In the genomic region with DNA sequence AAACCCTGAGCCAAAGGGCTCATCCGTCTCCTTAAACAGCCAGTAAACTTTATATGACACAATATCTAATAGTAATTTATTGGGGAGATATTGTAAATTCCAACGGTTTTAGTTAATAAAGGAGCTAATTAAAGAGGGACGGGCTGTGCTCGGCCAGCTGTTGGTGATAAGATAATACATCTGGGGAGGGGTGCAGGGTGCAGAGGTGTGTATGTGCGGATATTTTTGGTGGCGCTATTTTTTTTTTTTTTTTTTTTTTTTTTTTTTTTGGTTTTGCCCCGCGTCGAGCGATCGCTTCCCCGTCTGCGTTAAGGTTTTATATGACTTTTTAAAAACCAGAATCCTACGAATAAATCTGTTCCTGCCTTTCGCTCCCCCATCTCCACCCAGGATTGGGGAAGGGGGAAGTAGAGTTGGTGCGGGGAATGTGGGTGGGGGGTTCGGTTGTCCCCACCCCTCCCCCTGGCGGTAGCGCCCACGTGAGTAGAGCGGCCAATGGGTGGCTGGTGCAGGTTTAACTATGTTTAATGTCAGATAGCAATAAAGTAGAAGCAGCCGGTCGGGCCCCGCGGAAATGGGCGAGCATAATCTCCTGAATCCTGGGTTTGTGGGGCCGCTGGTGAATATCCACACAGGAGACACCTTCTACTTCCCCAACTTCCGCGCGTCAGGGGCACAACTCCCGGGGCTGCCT, we compare ENCODE assay signal across 20 mouse cellular contexts. TPM values are rescaled to one million over a fixed set of nuclear protein-coding genes. Genes with fewer than 3 reads are reported as not detected.
DNase-seq lines count a peak whose midpoint lies in the region; ATAC-seq and TF ChIP-seq lines count a peak whose summit lies in the region.
"Had no signal": no experiment of that assay in that cellular context is flagged by ENCODE, and none has a peak within 500 bp of the region (broad histone marks: within the 10 kb centered on the region; RNA-seq: fewer than 3 reads in every experiment).

Hoxc12 (plus strand) TSS at position 479 of the 694 bp plus-strand sequence.

- H3K9me3 ChIP-seq in heart, embryonic 13.5 days: no peaks in the 10 kb centered on the region
- H3K9me3 ChIP-seq in limb, embryonic 13.5 days: no peaks in the 10 kb centered on the region
- H3K9me3 ChIP-seq: embryonic facial prominence, embryonic 12.5 days; hindbrain, embryonic 13.5 days; liver, embryonic 15.5 days had no signal

- H3K79me3 ChIP-seq in C2C12 (ENCODE audit: low read depth): no peaks in the 10 kb centered on the region

- ATAC-seq in heart, embryonic 13.5 days (ENCODE audit: extremely low read depth, insufficient number of reproducible peaks, low FRiP score, low TSS enrichment): no peak
- 0 out of 2 replicates have a peak, but pooled peaks have one; percentile 5 for ATAC-seq in limb, embryonic 13.5 days (ENCODE audit: low FRiP score, low read depth)

- under 1% methylated on average over 31 of the region's 31 CpGs for WGBS in heart, embryonic 13.5 days
- WGBS in limb, embryonic 13.5 days: under 1% methylated on average over 31 of the region's 31 CpGs

- H3ac ChIP-seq in C2C12 (ENCODE audit: control insufficient read depth, insufficient read length, low read depth): no peak within 1 kb of the TSS

- no peak for DNase-seq in heart, adult 11 months
- DNase-seq in ZHBTc4 (ENCODE audit: low read depth, low spot score): peak; percentile 69
- no peak for DNase-seq in layer of hippocampus, adult 9-10 months (ENCODE audit: low spot score)
- no peak for DNase-seq in Muller cell, postnatal 12 days (ENCODE audit: inconsistent ontology term)
- DNase-seq in c-Kit-positive CD71-positive TER-119-positive erythroid progenitor cells, embryonic 14.5 days (ENCODE audit: low spot score): no peak
- DNase-seq: adrenal gland, postnatal 10 days; cerebellum, adult 11-12 months; heart, postnatal 10 days; kidney, postnatal 25 days; lung, postnatal 10 days had no signal

- peaks cover 7% of the 10 kb centered on the region; the same call in 1 of the 2 replicates for H3K4me1 ChIP-seq in heart, embryonic 13.5 days
- H3K4me1 ChIP-seq in limb, embryonic 13.5 days: peaks cover 15% of the 10 kb centered on the region; the same call in 1 of the 2 replicates
- H3K4me1 ChIP-seq: embryonic facial prominence, embryonic 12.5 days; hindbrain, embryonic 13.5 days had no signal

- H3K4me3 ChIP-seq in heart, embryonic 13.5 days: peak within 1 kb of the TSS; percentile 11; the same call in 1 of the 2 replicates
- no peak within 1 kb of the TSS for H3K4me3 ChIP-seq in C2C12 (ENCODE audit: insufficient read depth, poor library complexity, severe bottlenecking)
- H3K4me3 ChIP-seq in limb, embryonic 13.5 days: peak within 1 kb of the TSS; percentile 29
- H3K4me3 ChIP-seq: embryonic facial prominence, embryonic 12.5 days; hindbrain, embryonic 13.5 days; liver, embryonic 15.5 days had no signal

- TF ChIP-seq CTCF in C2C12 (IDR thresholded peaks at IDR 0.05; ENCODE audit: control insufficient read depth, insufficient read depth, insufficient read length): no peak

- H3K79me2 ChIP-seq in C2C12 (ENCODE audit: control insufficient read depth, insufficient read depth): no peaks in the 10 kb centered on the region

- no peaks in the 10 kb centered on the region for H3K36me3 ChIP-seq in heart, embryonic 13.5 days
- no peaks in the 10 kb centered on the region for H3K36me3 ChIP-seq in C2C12 (ENCODE audit: control insufficient read depth, insufficient read depth)
- H3K36me3 ChIP-seq in limb, embryonic 13.5 days: no peaks in the 10 kb centered on the region
- H3K36me3 ChIP-seq: embryonic facial prominence, embryonic 12.5 days; hindbrain, embryonic 13.5 days; liver, embryonic 15.5 days had no signal

- H3K27me3 ChIP-seq in heart, embryonic 13.5 days (replicated peaks): peaks cover 100% of the 10 kb centered on the region
- H3K27me3 ChIP-seq in C2C12 (ENCODE audit: control insufficient read depth, insufficient read depth, insufficient read length): no peaks in the 10 kb centered on the region
- peaks cover 99% of the 10 kb centered on the region for H3K27me3 ChIP-seq in limb, embryonic 13.5 days

- H3K9ac ChIP-seq in heart, embryonic 13.5 days: no peak within 1 kb of the TSS
- H3K9ac ChIP-seq in limb, embryonic 13.5 days: peak within 1 kb of the TSS; percentile 54
- H3K9ac ChIP-seq: embryonic facial prominence, embryonic 12.5 days; hindbrain, embryonic 13.5 days; liver, embryonic 15.5 days had no signal

- H3K4me2 ChIP-seq in heart, embryonic 13.5 days: no peak within 1 kb of the TSS
- peak within 1 kb of the TSS; percentile 43 for H3K4me2 ChIP-seq in limb, embryonic 13.5 days (replicated peaks)
- H3K4me2 ChIP-seq: embryonic facial prominence, embryonic 12.5 days; hindbrain, embryonic 13.5 days; liver, embryonic 15.5 days had no signal

- no peak within 1 kb of the TSS for H3K27ac ChIP-seq in heart, embryonic 13.5 days (replicated peaks)
- H3K27ac ChIP-seq in limb, embryonic 13.5 days: no peak within 1 kb of the TSS
- H3K27ac ChIP-seq: embryonic facial prominence, embryonic 12.5 days; hindbrain, embryonic 13.5 days; liver, embryonic 15.5 days had no signal

TF ChIP-seq in C2C12, 6 proteins besides CTCF, POLR2A, EP300 and RAD21:
- TF ChIP-seq CEBPB (IDR thresholded peaks at IDR 0.05; ENCODE audit: low read depth): no peak
- no peak for TF ChIP-seq MYOD1 (IDR thresholded peaks at IDR 0.05; ENCODE audit: control insufficient read depth, insufficient read length, low read depth)
- no peak for TF ChIP-seq MYOG (IDR thresholded peaks at IDR 0.05; ENCODE audit: control insufficient read depth, extremely low read depth, insufficient read length)
- TF ChIP-seq USF1 (IDR thresholded peaks at IDR 0.05; ENCODE audit: low read depth): peak; percentile 86
- TF ChIP-seq FOSL1 (IDR thresholded peaks at IDR 0.05; ENCODE audit: insufficient read depth, low read length, poor library complexity, severe bottlenecking): no peak

RNA-seq across cellular contexts. Expression of gene Hoxc12, which starts in this region (rescaled TPM):
- polyA plus RNA-seq in heart, embryonic 13.5 days (2015; fragmentation: Nextera tagmentation; extraction: Ambion mirVana): not detected in 2 replicates
- 4.9 TPM for polyA plus RNA-seq in C2C12 (2012; fragmentation: generic; extraction: Trizol)
- polyA plus RNA-seq in limb, embryonic 13.5 days (2015; fragmentation: Nextera tagmentation; extraction: Ambion mirVana): 2.8 and 3.1 TPM in 2 replicates
- polyA plus RNA-seq: brain, embryonic 14.5 days; embryonic facial prominence, embryonic 12.5 days; hindbrain, embryonic 13.5 days; intestine, embryonic 14.5 days; liver, embryonic 15.5 days; stomach, embryonic 14.5 days; thymus, postnatal 0 days had no signal
